ENCODE assay signal across 13 mouse cellular contexts in genomic region chr2:130513907-130514306, GRCm38 (mm10).
"Had no signal": no experiment of that assay in that cellular context is flagged by ENCODE, and none has a peak within 500 bp of the region (broad histone marks: within the 10 kb centered on the region; RNA-seq: fewer than 3 reads in every experiment).

No protein-coding gene starts in this region.

- DNase-seq: gastrocnemius, adult 2 months; gastrocnemius, postnatal 10 days; gastrocnemius, postnatal 25 days; heart, adult 18-20 months; heart, postnatal 10 days; heart, postnatal 4 days; kidney, adult 18-20 months; kidney, adult 8-10 months; kidney, postnatal 10 days; kidney, postnatal 25 days; kidney, postnatal 4 days; liver; liver, embryonic 13.5 days had no signal
